Mouse (Mus musculus): ENCODE measurements around the gene Noct.
"Not testable (repeated sequence)": the region's sequence is repeated elsewhere in the genome, so short reads cannot be mapped to it uniquely, and the experiment has no call there.

The Noct gene

DNA sequence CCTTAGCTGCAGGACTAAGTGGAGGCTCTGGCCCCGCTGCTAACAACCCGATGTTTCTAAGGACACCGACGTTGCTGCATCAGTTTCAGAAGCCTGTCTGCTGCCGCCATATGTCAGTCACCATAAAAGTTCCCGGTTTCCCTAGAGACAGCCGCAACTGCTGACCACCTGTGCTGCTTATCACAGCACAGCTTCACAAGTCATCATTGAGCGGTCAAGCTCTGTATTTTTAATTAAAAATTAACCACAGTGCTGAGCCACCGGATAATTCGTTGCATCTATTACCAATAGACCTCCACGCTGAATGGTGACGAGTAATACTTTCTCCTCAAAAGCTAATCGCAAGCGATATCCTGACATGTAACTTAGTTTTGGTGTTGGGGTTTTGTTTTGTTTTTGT is 19.4 kb upstream of the Noct start:
- DNase-seq (ENCODE audit: low spot score), result no peak

DNA sequence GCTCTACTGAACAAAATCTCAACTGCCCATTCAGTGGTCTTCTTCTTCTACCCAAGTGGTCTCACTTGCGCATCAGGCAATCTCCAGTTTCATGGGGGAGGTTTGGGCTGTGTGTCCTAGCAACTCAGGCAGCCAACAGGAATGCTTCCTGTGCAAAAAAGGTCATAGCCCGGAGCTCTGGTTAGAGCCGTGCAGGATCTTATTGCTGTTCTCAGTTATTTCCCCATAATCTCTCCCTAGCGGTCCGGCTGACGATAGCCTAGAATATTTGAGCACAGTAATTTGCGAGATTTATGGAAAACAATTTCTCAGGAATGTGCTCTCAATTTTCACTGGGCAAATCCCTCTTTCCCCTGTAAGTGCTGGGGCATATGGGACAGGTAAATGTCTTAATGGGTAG is 17.7 kb upstream of the Noct start:
- no peak for DNase-seq (ENCODE audit: low spot score)

DNA sequence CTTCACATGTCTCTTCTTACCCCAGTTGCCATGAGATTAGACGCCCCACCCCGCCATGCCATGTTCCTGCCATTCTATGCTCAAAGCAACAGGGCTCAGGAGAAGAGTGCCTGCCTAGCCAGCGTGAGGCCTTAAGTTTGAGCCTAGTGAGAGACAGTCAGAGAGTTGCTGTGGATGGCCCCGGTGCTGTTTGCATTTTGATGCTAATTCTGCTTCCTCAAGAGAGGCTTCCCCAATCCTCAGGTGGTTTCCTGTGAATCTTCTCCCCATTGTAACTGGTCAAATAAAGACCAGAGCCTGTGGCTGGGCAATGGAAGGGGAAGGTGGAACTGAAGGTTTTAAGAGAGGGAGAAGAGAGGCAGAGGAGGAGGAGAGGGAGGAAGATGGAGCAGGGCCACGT is 15.6 kb upstream of the Noct start:
- no peak for DNase-seq (ENCODE audit: low spot score)

DNA sequence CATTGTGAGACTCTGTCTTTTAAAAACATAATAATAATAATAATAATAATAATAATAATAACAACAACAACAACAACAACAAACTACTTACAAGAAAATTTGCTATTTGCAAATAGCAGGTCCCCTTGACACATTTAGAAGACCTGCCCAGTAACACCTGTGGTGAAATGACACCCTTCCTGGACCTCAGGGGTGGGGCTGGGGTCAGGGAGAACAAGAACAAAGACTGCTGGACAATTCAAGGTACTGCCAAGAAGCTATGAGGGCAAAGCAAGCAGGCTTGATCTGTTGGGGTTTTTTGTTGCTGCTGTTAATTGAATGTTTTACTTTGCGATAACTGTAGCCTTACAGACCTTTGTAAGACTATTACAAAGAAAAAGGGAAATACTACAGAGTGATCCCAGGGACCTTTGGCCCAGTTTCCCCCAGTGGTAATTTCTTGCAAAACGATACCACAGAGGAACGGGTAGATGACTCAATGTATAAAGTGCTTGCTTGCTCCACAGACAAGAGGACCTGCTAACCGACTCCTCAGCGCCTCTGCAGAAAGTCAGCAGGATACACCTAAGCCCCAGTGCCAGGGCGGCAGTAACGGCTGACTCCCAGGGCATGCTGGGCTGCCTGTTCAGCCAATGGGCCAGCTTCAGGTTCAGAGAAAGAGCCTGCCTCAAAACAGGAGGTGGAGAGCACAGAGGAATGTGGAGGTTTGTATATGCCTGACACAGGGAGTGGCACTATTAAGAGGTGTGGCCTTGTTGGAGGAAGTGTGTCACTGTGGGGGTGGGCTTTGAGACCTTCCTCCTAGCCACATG is 14.5 kb upstream of the Noct start:
- DNase-seq (ENCODE audit: low spot score), result no peak

DNA sequence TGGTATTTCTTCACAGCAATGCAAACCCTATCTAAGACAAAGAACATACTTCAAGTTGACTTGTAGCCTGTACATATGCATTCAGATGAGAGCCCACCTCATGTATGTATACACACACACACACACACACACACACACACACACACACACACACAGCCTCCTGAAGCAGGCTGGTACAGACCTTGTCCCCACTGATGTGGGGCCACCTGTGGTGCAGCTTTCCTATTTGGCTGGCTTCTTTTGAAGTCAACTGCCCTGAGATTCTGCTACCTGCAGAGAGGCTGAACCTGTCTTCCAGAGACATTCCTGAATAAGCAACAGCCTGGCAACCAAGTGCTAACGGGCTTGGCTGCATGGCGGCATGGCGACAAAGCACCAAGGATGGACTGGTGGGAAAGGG is 13.8 kb upstream of the Noct start:
- no peak for DNase-seq (ENCODE audit: low spot score)

DNA sequence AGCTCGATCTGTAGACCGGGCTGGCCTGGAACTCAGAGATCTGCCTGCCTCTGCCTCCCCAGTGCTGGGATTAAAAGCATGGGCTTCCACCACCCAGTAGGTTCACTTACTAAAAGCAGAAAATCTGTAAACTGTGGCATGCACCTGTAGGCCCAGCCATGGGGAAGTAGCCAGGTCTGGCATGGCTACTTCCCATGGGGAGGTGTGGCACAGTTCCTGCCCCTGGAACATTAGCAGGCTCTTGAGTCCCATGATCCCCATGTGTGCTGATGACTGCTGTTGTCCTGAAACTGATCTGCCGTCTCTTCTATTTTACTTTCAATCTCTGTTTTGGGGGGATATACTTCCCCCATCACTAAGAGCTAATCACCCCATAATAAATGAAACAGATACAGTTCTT is 11.1 kb upstream of the Noct start:
- DNase-seq (ENCODE audit: low spot score), result no peak

DNA sequence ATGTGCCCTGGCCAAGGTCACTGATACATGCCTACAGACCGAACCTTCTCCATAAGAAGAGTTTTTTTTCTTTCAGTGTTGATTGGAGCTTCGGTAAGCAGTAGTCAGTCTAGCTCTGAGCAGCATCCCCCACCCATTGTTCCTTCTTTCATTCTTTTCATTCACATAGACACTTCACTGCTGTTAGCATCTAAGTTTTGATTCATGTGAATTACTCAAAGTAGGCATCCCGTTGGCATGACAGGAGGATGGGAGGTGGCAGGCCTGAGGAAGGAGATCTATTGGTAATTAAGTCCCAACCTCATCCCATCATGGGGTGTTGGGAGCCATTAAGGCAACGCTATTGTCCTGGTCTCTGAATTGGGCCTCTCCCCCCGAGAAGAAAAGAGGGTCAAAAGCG is 8.6 kb upstream of the Noct start:
- no peak for DNase-seq (ENCODE audit: low spot score)

DNA sequence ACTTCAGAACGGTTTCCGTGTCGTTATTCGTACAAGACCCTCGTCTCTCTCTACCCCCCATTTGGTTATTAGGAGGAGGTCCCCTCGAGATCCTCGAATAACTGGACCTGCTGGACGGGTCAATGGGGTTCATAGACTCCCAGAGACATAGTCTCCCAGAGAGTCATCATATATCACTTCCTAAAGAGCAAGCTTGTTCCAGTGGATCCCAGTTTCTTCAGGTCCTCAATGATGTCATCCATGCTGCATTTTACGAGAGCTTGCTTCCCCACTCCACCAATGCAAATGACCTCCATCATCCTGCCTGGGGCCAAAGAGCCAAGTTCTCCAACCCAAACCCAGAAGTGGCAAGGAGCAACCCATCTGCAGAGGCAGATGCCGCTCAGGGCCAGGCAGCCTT is 7.9 kb upstream of the Noct start:
- not testable (repeated sequence) for DNase-seq (ENCODE audit: low spot score)

DNA sequence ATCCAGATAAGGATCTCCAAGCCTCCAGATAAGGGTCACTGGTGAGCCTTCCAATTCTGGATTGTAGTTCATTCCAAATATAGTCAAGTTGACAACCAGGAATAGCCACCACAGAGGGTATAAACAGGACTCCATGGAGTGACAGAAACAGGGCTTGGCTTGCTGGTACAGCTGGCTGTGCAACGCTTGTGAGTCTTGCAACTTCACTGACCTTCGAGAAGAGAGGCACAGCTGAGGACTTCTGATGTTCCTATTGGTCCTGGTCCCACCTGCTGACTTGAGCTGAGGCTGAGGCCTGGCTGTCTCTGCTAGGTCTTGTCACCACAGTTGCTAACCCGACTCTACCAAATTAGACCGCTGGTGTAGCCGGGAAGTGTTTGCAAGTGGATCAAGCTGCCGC is 5.9 kb upstream of the Noct start:
- DNase-seq (ENCODE audit: low spot score), result not testable (repeated sequence)

DNA sequence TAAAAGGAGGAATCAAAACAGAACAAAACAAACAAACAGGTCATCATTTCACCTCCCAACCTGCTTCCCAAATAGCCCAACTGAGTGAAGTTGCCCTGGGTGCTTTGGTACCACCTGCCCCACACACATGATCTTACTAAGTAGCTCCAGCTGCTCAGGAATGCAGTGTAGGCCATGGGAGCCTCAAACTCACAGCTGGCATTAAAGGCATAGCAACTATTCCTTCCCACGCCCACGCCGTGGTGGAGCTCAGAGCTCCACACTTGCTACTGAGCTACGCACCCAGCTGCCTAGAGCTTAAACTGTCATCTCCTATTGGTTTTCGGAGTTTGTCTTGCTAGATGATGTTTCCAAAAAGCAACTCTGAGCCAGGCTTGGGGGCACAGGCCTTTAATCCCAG is 5.0 kb upstream of the Noct start:
- DNase-seq (ENCODE audit: low spot score), result no peak

DNA sequence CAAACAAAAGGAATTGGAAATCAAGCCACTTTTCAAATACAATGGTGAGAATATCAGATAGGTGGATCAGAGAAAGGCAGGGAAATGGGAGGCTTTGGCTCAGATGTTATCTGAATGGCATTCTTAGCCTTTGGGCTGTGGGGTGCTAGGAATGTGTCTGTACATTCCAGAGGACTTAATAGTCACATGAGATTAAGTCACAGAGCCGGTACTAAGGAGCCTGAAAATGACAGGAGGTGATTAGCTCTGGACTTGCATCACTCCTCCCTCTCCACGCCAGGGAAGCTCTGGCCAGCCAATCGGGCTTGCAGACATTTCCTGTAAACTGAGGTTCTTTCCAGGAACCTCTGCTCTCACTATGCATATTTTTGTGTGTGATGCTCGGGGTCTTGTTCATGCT is 3.4 kb upstream of the Noct start:
- DNase-seq (ENCODE audit: low spot score), result no peak

DNA sequence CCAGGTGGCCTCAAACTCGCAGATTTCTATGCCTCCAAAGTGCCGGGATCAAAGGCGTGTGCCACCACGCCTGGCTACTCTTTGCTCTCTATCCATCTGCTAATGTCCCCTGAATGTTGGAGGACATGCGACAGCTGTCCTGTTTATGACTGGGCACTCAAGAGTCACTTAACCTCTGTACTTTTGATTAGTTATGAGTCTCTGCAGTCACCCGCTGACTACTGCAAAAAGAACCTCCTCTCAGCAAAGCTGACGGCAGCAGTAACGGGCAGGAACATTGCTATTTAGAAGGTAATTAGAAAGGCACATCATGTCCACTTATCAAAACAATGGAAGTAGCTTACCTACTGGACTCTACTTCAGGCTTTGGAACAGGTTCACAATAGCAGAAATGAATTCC is 2.4 kb upstream of the Noct start:
- DNase-seq (ENCODE audit: low spot score), result no peak

DNA sequence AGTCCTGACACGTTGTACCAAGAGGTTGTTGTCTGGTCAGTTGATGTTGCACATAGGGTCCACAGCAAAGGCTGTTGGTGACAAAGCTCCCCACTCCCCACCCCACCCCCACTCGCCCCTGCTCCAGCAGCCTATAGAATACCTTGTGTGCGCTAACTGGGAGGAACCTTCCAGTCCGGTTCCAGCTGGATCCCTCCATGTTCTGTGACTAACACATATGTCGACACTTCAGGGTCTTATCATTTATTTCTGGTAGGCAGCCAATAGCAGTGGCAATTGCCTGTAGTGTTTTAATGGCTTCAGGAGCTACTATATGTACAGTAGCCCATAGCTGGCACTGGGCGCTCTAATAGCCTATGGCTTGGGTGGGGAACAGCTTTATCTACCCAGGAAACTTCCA is 1.9 kb upstream of the Noct start:
- DNase-seq (ENCODE audit: low spot score), result no peak

DNA sequence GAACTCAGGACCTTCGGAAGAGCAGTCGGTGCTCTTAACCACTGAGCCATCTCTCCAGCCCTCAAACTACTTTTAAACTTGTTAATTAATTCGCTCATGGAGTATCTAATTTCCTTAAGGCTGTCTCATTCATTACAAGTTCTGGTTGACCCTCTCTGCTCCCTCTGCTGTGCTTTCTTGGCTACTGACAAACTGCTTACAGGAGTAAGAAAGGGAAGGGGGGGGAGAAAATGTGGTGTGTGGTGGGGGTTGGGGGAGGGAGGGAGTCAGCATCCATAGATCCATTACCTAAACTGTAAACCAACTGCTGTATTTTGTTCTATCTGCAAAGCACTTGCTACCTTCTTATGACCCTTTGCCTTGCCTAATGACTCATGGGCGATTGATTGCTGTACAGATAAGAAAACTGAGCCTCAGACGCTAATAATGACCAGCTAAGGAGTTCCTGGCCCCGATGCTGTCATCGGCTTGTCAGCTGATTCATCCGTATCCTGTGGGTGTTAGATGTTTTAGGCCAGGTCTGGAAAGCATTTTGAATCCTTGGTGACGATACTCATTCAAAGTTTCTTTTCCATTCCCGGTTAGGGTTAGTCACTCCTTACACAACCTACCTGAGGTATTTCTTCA is 1.3 kb upstream of the Noct start:
- DNase-seq (ENCODE audit: low spot score), result peak; percentile 85

DNA sequence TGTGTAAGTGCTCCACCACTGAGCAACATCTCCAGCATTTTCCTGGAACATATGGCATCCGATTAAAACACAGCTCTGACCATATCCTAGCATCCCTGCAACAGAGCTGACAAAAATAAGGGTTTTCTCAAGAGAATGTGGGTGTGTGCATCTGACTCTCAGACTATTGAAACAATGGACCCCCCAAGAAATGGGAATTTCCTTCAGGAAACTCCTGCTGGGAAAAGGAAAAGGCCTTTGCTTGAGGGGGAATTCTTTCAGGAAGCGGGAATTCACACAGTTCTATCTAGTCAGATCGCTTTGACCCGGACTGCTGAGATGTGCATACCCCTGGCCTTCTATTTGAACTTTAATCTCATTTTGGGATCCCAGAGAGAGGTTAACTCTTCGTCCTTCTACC is 691 bp upstream of the Noct start:
- DNase-seq (ENCODE audit: low spot score), result no peak

DNA sequence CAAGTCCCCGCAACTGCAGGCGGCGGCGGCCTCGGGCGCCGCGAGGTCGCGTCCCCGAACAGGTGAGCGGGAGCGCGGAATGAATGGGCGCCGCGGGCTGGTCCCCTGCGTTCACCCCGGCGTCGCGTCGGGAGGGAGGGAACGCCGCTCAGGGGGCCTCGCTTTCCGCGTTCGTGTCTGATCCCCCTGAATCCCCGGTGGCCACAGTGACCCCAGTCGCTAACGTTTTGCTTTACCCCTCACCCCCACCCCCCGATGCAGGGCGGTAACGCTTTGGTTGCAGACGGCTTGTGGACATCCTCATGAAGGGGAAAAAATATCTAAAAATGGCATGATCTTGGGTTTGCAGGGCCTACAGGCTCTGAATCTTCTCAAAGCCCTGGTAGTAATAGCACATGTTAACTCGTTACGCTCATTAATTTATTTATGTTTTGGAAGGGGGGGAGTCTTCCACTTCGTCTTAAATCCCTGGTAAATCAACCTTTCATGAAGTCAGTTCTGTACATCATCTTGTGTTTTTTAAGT is 1.0 kb downstream of the Noct start:
- DNase-seq (ENCODE audit: low spot score), result peak; percentile 30

DNA sequence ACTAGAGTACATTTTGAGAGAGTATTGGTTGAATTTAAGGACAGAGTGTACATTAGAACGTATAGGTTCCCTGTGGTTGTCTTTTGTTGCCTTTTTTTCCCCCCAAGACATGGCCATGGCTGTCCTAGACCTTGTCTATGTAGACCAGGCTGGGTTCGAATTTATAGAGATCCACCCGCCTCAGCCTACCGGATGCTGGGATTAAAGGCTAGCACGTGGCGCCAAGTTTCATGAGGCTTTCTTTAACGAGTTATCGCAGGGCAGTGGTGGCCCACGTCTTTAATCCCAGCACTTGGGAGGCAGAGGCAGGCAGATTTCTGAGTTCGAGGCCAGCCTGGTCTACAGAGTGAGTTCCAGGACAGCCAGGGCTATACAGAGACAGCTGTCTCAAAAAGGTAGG is 1.7 kb downstream of the Noct start:
- DNase-seq (ENCODE audit: low spot score), result no peak

DNA sequence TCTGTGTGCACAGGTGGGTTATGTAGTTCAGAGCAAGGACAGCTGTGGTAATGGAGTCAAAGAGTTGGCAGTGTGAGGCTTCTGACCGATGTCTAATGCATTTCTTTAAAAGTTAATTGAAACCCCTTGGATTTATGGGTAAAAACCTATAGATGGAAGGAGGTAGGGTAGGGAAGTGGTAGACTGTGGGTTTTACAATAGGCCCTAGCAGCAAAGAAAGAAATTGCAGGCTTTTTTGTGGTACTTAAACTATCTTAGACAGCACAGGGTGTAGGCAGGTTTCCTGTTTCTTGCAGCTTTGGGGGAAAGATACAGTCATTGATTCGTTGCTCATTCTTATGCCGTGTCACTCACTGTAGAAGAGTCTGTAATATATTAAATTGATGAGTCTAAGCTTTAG is 2.4 kb downstream of the Noct start:
- DNase-seq (ENCODE audit: low spot score), result no peak

DNA sequence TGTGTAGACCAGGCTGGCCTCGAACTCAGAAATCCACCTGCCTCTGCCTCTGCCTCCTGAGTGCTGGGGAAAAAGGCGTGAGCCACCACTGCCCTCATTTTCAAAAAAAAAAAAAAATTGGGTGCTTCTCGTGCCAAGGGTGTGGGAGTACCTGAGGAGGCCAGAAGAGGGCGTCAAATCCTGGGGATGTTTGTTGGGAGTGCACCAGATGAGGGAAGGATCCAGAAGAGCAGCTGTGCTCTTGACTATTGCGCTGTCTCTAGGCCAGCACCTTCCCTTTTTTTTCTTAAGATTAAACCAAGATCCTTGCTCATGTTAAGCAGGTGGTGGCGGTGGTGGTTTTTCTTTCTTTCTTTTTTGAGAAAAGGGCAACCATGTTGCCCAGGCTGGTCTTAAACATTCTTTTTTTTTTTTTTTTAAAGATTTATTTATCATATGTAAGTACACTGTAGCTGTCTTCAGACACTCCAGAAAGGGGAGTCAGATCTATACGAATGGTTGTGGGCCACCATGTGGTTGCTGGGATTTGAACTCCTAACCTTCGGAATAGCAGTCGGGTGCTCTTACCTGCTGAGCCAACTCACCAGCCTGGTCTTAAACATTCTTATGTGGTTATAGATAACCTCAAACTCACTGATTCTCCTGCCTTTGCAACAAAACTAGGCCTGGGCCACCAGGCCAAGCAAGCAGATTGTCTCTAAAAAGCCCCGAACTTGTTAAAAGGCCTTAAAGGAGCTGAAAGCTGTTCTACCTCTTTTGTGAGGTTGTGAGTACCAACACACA is 4.0 kb downstream of the Noct start:
- peak; percentile 66 for DNase-seq (ENCODE audit: low spot score)

DNA sequence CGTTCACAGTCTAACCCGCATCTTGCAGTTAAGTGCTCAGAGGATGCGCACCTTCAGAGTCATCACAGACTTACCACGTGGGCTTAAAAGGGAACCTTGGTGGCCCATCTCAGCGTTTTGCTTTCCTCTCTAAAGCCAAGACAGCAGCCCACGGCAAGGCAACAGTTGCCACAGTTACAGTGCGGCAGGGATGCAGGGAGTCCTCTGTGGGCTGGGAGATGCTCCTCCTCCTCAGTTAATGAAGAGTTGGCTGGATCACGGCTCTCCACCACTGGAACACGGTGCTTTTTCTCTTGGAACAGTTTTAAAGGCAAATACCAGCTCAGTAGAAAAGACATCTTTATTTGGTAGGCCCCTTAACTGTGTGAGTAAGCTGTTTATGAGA is 4.6 kb downstream of the Noct start:
- no peak for DNase-seq (ENCODE audit: low spot score)

DNA sequence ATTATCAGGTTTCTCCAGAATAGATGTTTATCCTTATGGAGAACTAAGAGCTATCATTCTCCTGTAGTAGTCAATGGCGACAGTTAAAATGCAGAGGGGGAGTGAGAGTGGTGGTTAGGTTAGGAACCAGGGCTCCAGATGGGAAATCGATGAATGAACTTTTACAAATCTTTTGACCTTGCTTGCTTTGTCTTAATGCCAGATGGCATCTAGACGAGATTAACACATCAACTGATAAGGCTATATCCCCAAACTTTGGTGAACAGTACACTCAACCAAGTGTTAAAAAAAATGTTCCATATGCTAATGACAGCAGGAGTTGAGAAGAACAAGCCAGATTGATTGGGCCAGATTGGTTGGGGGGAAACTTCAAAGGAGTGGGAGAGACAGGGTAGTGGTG is 5.0 kb downstream of the Noct start:
- DNase-seq (ENCODE audit: low spot score), result no peak

DNA sequence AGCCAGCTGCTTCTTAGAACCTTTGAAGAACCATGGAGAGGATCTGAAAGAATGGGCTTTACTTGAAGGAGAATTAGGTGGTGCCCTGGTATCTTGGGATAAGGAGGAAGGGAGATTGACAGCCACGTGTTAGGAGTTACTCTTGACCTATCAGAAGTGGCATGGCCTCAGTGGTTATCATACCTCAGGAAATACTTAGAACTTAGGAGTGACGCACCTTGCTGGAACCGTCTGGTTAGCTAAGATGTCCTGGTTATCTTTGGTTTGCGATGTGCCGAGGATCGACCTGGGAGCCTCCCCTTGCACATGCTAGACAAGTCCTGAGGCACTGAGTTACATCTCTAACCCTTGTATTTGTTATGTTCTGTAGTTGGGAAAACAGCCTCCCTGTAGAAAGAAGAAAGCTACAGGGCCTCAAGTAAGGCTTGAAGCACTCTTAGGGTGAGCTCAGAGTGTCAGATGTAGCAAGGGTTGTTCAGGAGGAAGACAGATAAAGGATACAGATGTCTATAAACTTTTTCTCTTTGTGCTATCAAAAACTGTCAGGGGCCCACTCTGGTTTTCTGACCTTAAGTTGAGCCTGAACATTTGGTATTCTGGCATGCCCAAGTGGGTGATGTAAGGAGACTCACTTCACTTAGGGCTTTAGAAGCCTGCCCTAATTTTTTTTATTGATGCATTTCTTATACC is 6.0 kb downstream of the Noct start:
- DNase-seq (ENCODE audit: low spot score), result no peak
